Mouse (Mus musculus): Measurements from ENCODE around the gene Lrfn2.

Lrfn2 gene

GRCm38 (mm10) chr17:49033686-49034250 is 101.6 kb downstream of the Lrfn2 start:
- no peak for DNase-seq (ENCODE audit: low read depth, low spot score)

DNA sequence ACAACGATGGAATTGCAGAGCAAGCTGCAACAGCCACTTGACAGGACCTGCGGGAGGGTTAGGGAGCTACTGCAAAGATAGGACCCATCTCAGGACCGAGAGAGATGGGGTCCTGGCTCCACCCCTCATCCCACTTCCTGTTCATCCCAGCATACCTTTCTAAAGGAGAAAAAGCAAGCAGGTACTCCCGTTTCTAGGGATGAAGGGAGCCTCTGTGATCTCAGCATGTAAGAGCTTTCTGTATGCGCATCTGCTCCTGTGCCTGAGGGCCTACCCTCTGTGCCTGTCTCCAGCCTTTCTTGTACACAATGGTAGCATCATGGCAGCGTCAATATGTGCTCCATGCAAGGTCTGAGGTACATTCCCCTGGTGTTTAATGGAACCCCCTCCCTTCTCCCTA is 102.9 kb downstream of the Lrfn2 start:
- no peak for DNase-seq (ENCODE audit: low read depth, low spot score)

DNA sequence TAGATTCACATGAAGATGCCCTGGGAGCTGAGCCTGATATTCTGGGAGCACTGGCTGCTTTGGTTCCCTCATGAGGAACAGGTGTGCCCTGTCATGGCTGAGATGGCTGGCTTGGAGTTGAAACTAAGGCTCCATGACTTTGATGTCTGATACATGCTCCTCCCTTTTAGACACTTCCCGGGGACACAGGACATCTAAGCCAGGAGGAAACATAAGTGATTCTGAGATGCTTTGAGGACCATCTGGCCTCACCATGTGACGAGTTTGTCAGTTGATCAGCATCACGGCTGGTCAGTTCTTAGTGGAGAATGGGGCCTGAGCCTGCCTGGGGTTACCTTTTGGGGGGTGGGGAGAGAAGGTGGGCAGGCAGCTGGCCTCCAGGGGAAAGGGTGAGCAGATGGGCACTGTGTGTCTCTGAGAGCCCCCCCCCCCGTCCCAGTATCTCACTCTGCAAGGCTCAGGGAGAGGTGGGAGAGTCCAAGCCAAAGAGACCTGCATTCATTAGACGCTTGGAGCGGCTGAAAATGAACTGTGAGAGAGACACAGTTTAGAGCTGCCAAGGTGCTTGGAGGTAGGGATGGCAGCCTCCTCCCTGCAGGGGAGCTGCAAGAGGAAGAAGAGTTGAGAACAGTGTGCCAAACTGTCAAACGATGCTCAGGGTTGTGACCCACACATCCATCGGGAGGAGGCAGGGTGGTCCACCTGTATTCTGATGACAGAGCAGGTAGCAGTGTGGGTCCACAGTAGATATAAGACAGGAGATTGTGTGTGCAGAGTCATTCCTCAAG is 105.2 kb downstream of the Lrfn2 start:
- DNase-seq (ENCODE audit: low read depth, low spot score), result no peak

DNA sequence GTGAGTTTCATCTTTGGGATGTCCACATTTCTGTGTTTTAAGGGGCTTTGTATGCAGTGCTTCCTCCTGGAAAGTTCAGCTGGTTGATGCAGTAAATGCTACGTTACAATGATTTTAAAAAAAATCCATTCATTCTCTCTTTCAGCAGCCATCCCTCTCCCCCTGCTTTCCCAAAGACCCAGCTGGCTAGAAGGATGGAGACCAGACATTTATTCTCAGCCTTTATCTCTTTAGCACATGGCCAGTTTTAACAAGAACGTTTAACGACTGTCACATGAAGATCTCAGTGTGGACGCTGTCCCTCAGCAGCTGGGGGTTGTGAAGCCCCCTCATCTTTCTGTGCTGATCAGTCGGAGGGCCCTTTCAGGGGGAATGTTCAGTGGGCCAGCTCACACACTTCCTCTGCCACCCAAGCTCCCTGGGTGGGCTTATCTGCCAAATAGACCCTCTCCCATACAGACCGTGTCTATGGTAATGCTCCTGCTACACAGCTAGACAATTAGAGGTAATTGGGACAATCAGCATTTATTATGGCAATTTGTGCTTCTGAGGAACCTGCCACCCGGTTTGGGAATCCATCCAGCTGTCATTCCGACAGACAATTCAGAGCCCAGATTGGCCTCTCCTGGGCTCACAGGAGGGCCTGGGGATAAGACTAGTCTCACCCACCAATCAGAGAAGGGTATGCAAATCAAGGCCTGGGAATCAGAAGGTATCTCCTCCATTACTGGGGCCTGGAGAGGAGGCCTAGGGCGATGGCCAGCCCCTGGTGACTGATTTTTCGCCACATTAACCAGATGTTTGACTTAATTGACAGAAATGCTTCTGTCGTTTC is 111.8 kb downstream of the Lrfn2 start:
- peak; percentile 43 for DNase-seq (ENCODE audit: low read depth, low spot score)

GRCm38 (mm10) chr17:49047921-49048320 is 115.7 kb downstream of the Lrfn2 start:
- no peak for DNase-seq (ENCODE audit: low read depth, low spot score)

GRCm38 (mm10) chr17:49051231-49051630 is 119.1 kb downstream of the Lrfn2 start:
- no peak for DNase-seq (ENCODE audit: low read depth, low spot score)

GRCm38 (mm10) chr17:49061141-49061540 is 129.0 kb downstream of the Lrfn2 start:
- DNase-seq (ENCODE audit: low read depth, low spot score), result no peak

- DNase-seq (ENCODE audit: low read depth, low spot score), result no peak
Observed at GRCm38 (mm10) chr17:49063789-49064188, 131.6 kb downstream of the Lrfn2 start.

GRCm38 (mm10) chr17:49064526-49064925 is 132.3 kb downstream of the Lrfn2 start:
- no peak for DNase-seq (ENCODE audit: low read depth, low spot score)

GRCm38 (mm10) chr17:49065050-49065449 is 132.9 kb downstream of the Lrfn2 start:
- no peak for DNase-seq (ENCODE audit: low read depth, low spot score)

DNA sequence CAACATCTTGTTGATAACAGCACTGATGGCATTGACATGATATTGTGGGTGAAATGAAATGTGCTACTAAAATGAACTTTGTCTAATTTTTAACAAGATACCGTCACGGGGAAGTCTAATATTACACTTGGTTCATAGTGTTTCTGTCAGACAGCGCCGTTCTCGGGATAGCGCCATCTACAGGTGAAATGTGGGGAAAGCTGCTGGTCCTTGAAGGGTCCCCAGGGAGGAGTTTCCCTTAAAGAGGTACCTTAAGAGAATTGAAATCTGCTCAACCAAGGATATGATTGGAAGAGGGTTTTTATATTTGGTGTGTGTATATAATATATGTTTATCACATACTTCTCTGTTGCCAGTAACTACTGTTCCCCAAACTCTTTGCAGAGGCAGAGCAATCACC is 134.6 kb downstream of the Lrfn2 start:
- no peak for DNase-seq (ENCODE audit: low read depth, low spot score)

GRCm38 (mm10) chr17:49078168-49078567 is 146.0 kb downstream of the Lrfn2 start:
- no peak for DNase-seq (ENCODE audit: low read depth, low spot score)

- DNase-seq (ENCODE audit: low read depth, low spot score), result no peak
Observed at GRCm38 (mm10) chr17:49079647-49080046, 147.5 kb downstream of the Lrfn2 start.

- no peak for DNase-seq (ENCODE audit: low read depth, low spot score)
Observed at GRCm38 (mm10) chr17:49083594-49084380, 151.6 kb downstream of the Lrfn2 start.

DNA sequence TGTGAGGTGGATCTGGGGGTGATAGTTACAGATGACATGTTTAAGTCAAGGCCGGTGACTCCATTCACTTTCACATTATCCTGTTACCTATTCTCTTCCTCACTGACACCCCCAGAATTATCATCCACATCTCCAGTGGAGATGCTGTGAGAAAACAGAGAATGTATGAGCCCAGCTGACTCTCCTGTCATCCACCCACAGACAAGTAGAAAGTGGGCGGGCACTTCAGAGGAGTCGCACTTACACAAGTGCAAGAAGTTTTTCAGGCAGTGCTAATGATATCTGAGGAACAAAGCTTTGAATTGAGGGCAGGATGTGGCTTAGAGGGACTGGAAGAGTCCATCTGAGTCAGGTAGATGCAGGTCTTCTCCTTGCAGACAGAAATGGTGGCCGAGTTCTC is 152.9 kb downstream of the Lrfn2 start:
- DNase-seq (ENCODE audit: low read depth, low spot score), result no peak

DNA sequence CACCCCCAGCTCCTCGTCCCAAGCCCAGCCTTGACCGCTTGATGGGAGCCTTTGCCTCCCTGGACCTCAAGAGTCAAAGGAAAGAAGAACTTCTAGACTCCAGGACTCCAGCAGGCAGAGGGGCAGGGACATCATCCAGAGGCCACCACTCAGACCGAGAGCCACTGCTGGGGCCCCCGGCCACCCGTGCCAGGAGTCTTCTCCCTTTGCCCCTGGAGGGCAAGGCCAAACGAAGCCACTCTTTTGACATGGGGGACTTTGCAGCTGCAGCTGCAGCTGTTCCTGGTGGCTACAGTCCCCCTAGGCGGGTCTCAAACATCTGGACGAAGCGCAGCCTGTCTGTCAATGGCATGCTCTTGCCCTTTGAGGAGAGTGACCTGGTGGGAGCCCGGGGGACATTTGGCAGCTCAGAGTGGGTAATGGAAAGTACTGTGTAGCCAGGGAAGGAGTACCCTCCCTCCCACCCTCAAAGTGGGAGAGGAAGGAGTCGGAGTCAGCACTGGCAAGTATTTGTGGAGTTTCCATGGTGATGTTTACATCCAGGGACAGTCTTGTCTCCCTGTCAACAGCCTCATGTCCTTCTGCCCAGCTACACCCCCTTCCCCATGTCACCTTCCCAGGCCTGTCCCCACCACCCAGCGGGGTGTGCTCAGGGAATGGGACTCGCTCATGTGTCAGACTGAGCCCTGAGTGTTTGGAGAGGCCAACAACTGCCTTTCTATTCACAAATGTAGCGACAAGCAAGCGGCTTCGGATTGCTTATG is 164.8 kb downstream of the Lrfn2 start:
- no peak for DNase-seq (ENCODE audit: low read depth, low spot score)

DNA sequence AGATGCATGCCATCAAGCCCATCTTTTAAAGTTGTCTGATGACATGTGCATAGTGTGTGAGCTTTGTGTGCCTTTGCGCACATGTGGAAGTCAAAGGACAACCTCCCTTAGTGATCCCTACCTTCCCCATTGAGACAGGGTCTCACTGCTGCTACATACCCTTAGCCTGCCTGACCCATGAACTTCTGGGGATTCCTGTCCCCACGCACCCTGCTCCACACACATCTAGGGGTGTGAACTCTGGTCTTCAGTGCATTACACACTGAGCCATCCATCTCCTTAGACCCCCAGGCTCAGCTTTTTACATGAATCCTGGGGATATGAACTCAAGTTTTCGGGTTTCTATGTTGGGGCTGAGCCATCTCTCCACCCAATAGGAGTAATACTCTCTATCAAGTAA is 179.2 kb downstream of the Lrfn2 start:
- no peak for DNase-seq (ENCODE audit: low read depth, low spot score)

DNA sequence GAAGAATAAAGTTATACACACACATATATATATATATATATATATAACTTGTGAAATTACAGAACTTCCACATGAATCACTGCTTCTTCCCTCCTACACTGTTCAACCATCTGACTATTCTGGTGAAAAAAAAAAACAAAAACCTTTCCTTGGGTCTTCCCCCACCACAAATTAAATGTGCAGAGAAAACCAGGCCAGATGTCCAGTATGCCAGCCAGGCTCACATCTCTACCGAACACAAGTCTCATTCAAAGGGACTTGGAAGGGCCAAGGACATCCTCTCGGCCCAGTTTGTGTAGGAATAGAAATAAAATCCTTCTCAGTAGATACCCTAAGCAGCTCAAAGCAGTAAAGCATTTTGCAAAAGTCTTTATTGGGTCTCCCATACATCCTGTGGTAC is 179.7 kb downstream of the Lrfn2 start:
- no peak for DNase-seq (ENCODE audit: low read depth, low spot score)

DNA sequence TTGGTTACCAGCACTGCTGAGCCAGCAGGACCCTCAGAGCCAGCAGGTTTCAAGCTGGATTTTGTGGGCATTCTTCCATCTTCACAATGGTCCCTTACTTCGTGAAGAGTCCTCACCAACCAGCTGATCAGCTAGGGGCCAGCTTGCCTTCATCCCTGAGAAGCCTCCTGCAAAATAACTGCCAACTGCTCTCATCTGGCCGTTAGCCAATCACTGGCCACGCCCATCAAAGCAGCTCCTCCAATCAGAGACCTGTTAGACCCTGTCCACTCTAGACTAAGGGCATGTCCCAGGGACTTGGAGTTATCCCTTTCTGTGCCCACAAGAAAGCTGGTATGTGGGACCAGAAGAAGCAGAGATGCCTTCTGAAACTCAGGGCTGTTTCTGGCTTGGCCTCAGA is 181.2 kb downstream of the Lrfn2 start:
- no peak for DNase-seq (ENCODE audit: low read depth, low spot score)

DNA sequence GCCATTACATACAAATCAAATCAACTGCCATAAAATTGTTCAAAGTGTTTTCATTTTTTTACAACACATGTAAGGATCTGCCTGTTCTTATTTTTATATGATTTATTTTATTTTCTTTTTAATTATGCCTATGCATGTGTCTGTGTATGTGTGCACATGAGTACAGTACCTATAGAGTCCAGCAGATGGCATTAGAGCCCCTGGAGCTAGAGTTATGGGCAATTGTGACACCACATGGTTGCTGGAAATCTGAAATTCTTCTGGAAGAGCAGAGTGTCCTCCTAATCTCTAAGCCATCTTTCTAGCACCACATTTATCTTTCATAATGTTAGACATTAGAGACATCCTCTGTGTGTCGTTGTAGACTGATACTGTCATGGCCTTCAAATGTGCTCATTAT is 192.0 kb downstream of the Lrfn2 start:
- no peak for DNase-seq (ENCODE audit: low read depth, low spot score)

DNA sequence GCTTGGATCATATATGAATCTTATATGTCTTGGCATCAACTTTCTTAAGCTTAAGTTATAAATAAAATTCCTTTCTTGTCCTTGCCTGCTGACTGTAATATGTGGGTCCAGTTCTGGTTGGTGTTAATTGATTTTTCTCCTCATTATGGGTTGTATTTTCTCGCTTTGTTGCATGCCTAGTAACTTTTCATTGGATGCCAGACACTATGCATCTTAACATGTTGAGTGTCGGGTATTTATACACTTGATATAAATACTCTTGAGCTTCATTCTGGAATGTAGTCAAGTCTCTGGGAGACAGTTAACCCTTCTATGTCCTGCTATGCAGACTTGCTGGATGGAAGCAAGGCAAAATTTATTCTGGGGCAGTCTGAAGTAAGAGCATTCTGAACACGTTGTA is 192.5 kb downstream of the Lrfn2 start:
- DNase-seq (ENCODE audit: low read depth, low spot score), result no peak
